25 mouse cellular contexts compared by ENCODE assay signal in genomic region chr5:136605144-136605543, GRCm38 (mm10). TPM values are rescaled to one million over a fixed set of nuclear protein-coding genes. Genes with fewer than 3 reads are reported as not detected.
DNase-seq lines count a peak whose midpoint lies in the region; ATAC-seq lines count a peak whose summit lies in the region.
"Had no signal": no experiment of that assay in that cellular context is flagged by ENCODE, and none has a peak within 500 bp of the region (broad histone marks: within the 10 kb centered on the region; RNA-seq: fewer than 3 reads in every experiment).

No protein-coding gene starts in this region.

- no peaks in the 10 kb centered on the region for H3K27me3 ChIP-seq in midbrain, embryonic 11.5 days (ENCODE audit: control insufficient read depth, insufficient read depth, low read length)
- no peaks in the 10 kb centered on the region for H3K27me3 ChIP-seq in midbrain, embryonic 16.5 days (ENCODE audit: control insufficient read depth, insufficient read depth, low read depth, low read length)
- H3K27me3 ChIP-seq in hindbrain, embryonic 10.5 days (ENCODE audit: insufficient read depth, poor library complexity, severe bottlenecking), result no peaks in the 10 kb centered on the region
- H3K27me3 ChIP-seq in forebrain, embryonic 15.5 days, result no peaks in the 10 kb centered on the region
- H3K27me3 ChIP-seq: embryonic facial prominence, embryonic 12.5 days; heart, embryonic 13.5 days; hindbrain, embryonic 13.5 days; Patski had no signal

- ATAC-seq in midbrain, embryonic 11.5 days (ENCODE audit: low FRiP score), result no peak
- ATAC-seq in midbrain, embryonic 16.5 days, result no peak
- 0 out of 2 replicates have a peak, but pooled peaks have one; percentile 36 for ATAC-seq in common myeloid progenitor, adult 5-6 weeks (replicated peaks; ENCODE audit: low read depth, poor library complexity, severe bottlenecking)
- ATAC-seq in megakaryocyte, adult 5-6 weeks (ENCODE audit: poor library complexity, severe bottlenecking), result peak; percentile 52
- ATAC-seq in neutrophil, adult 5-6 weeks (ENCODE audit: extremely low read depth, insufficient number of reproducible peaks, low FRiP score, poor library complexity, severe bottlenecking), result 0 out of 2 replicates have a peak, but pooled peaks have one; percentile 23
- ATAC-seq in forebrain, embryonic 15.5 days (replicated peaks), result no peak
- ATAC-seq: forebrain, embryonic 14.5 days; hindbrain, embryonic 16.5 days; Patski had no signal

- H3K4me2 ChIP-seq in midbrain, embryonic 11.5 days, result no peak overlapping the region
- no peak overlapping the region for H3K4me2 ChIP-seq in midbrain, embryonic 16.5 days (ENCODE audit: low read length)
- no peak overlapping the region for H3K4me2 ChIP-seq in forebrain, embryonic 15.5 days (replicated peaks)
- H3K4me2 ChIP-seq: embryonic facial prominence, embryonic 12.5 days; embryonic facial prominence, embryonic 15.5 days; heart, embryonic 13.5 days; hindbrain, embryonic 13.5 days had no signal

- 85% methylated on average over 11 of the region's 11 CpGs for WGBS in midbrain, embryonic 11.5 days
- WGBS in midbrain, embryonic 16.5 days, result 88% methylated on average over 11 of the region's 11 CpGs
- WGBS in hindbrain, embryonic 10.5 days, result 81% methylated on average over 11 of the region's 11 CpGs
- WGBS in forebrain, embryonic 15.5 days, result 89% methylated on average over 11 of the region's 11 CpGs

- peak; percentile 39 for DNase-seq in midbrain, embryonic 11.5 days (ENCODE audit: low spot score, missing footprints)
- no peak for DNase-seq in left cerebral cortex, adult 8-10 months (ENCODE audit: low spot score in 2 of 2)
- DNase-seq in hindbrain, embryonic 10.5 days (ENCODE audit: low spot score), result no peak
- DNase-seq: adrenal gland, postnatal 10 days; adrenal gland, postnatal 36 days; cerebellum, adult 18-20 months; cerebellum, adult 9-10 months; cerebellum, postnatal 14 days; gastrocnemius, postnatal 25 days; heart, adult 2 months; heart, postnatal 14 days; heart, postnatal 4 days had no signal

- no peaks in the 10 kb centered on the region for H3K36me3 ChIP-seq in midbrain, embryonic 11.5 days (ENCODE audit: control insufficient read depth, insufficient read depth, low read length)
- no peaks in the 10 kb centered on the region for H3K36me3 ChIP-seq in midbrain, embryonic 16.5 days (ENCODE audit: control insufficient read depth, insufficient read depth, low read length)
- no peaks in the 10 kb centered on the region for H3K36me3 ChIP-seq in hindbrain, embryonic 10.5 days
- H3K36me3 ChIP-seq in forebrain, embryonic 15.5 days, result no peaks in the 10 kb centered on the region
- H3K36me3 ChIP-seq: embryonic facial prominence, embryonic 12.5 days; embryonic facial prominence, embryonic 15.5 days; heart, embryonic 10.5 days; heart, embryonic 13.5 days; hindbrain, embryonic 13.5 days had no signal

- no peak overlapping the region for H3K9ac ChIP-seq in midbrain, embryonic 11.5 days (ENCODE audit: low read length)
- H3K9ac ChIP-seq in midbrain, embryonic 16.5 days (ENCODE audit: low read depth, low read length), result no peak overlapping the region
- no peak overlapping the region for H3K9ac ChIP-seq in forebrain, embryonic 15.5 days (replicated peaks)
- H3K9ac ChIP-seq: embryonic facial prominence, embryonic 12.5 days; embryonic facial prominence, embryonic 15.5 days; heart, embryonic 13.5 days; hindbrain, embryonic 13.5 days had no signal

- H3K4me1 ChIP-seq in midbrain, embryonic 11.5 days (ENCODE audit: control insufficient read depth, insufficient read depth, low read length), result no peaks in the 10 kb centered on the region
- H3K4me1 ChIP-seq in midbrain, embryonic 16.5 days (ENCODE audit: control insufficient read depth, insufficient read depth, low read length), result no peaks in the 10 kb centered on the region
- H3K4me1 ChIP-seq in hindbrain, embryonic 10.5 days (replicated peaks), result peaks cover 7% of the 10 kb centered on the region; the same call in 1 of the 2 replicates
- peaks cover 6% of the 10 kb centered on the region for H3K4me1 ChIP-seq in forebrain, embryonic 15.5 days
- H3K4me1 ChIP-seq: embryonic facial prominence, embryonic 12.5 days; embryonic facial prominence, embryonic 15.5 days; heart, embryonic 10.5 days; heart, embryonic 13.5 days; hindbrain, embryonic 13.5 days had no signal

- H3K4me3 ChIP-seq in midbrain, embryonic 11.5 days (ENCODE audit: low read depth, low read length), result no peak overlapping the region
- H3K4me3 ChIP-seq in midbrain, embryonic 16.5 days (ENCODE audit: low read depth, low read length), result no peak overlapping the region
- no peak overlapping the region for H3K4me3 ChIP-seq in hindbrain, embryonic 10.5 days
- no peak overlapping the region for H3K4me3 ChIP-seq in forebrain, embryonic 15.5 days
- H3K4me3 ChIP-seq: embryonic facial prominence, embryonic 12.5 days; embryonic facial prominence, embryonic 15.5 days; heart, adult 2 months; heart, embryonic 10.5 days; heart, embryonic 13.5 days; hindbrain, embryonic 13.5 days had no signal

- H3K27ac ChIP-seq in midbrain, embryonic 11.5 days (ENCODE audit: low read depth, low read length), result no peak overlapping the region
- H3K27ac ChIP-seq in midbrain, embryonic 16.5 days (ENCODE audit: low read length), result no peak overlapping the region
- no peak overlapping the region for H3K27ac ChIP-seq in hindbrain, embryonic 10.5 days
- no peak overlapping the region for H3K27ac ChIP-seq in forebrain, embryonic 15.5 days (replicated peaks)
- H3K27ac ChIP-seq: embryonic facial prominence, embryonic 12.5 days; embryonic facial prominence, embryonic 15.5 days; heart, adult 2 months; heart, embryonic 10.5 days; heart, embryonic 13.5 days; hindbrain, embryonic 13.5 days had no signal

- H3K9me3 ChIP-seq in midbrain, embryonic 11.5 days (ENCODE audit: control insufficient read depth, low read length), result no peaks in the 10 kb centered on the region
- H3K9me3 ChIP-seq in midbrain, embryonic 16.5 days (replicated peaks; ENCODE audit: control insufficient read depth, low read length, poor library complexity, severe bottlenecking), result no peaks in the 10 kb centered on the region
- H3K9me3 ChIP-seq in hindbrain, embryonic 10.5 days, result no peaks in the 10 kb centered on the region
- H3K9me3 ChIP-seq in forebrain, embryonic 15.5 days, result no peaks in the 10 kb centered on the region
- H3K9me3 ChIP-seq: embryonic facial prominence, embryonic 12.5 days; embryonic facial prominence, embryonic 15.5 days; heart, embryonic 10.5 days; heart, embryonic 13.5 days; hindbrain, embryonic 13.5 days had no signal

RNA-seq across cellular contexts. Expression of gene Cux1, which starts 37.9 kb away (rescaled TPM):
- polyA plus RNA-seq in midbrain, embryonic 11.5 days (2014; fragmentation: Nextera tagmentation; extraction: Ambion mirVana), result 117 and 130 TPM in 2 replicates
- 109 and 117 TPM in 2 replicates for polyA plus RNA-seq in midbrain, embryonic 16.5 days (2015; fragmentation: Nextera tagmentation; extraction: Ambion mirVana)
- 158 and 202 TPM in 2 replicates for total RNA-seq in common myeloid progenitor, adult 5-6 weeks (2017)
- total RNA-seq in megakaryocyte, adult 5-6 weeks (2015), result 74.0 and 88.0 TPM in 2 replicates
- 77.4 and 95.4 TPM in 2 replicates for total RNA-seq in megakaryocyte, adult 5-6 weeks (2017)
- total RNA-seq in neutrophil, adult 5-6 weeks (2017), result 118 and 126 TPM in 2 replicates
- 100 to 1,000 TPM; 101 to 114 (median 107) TPM for total RNA-seq in left cerebral cortex, adult 8-10 months (2022)
- polyA plus RNA-seq in hindbrain, embryonic 10.5 days (2016; fragmentation: Nextera tagmentation; extraction: Ambion mirVana), result 90.5 and 109 TPM in 2 replicates
- 144 and 146 TPM in 2 replicates for polyA plus RNA-seq in forebrain, embryonic 15.5 days (2015; fragmentation: Nextera tagmentation; extraction: Ambion mirVana)

Comparison
In these comparisons a context has a peak if more than half of its experiments do, and no peak if none do; other contexts are left out.
1. ATAC-seq: peak in common myeloid progenitor, adult 5-6 weeks (single experiment), megakaryocyte, adult 5-6 weeks (single experiment) and neutrophil, adult 5-6 weeks (single experiment); none in midbrain, embryonic 11.5 days (single experiment), midbrain, embryonic 16.5 days (single experiment) and forebrain, embryonic 15.5 days (single experiment).